Mouse (Mus musculus): ENCODE results near the gene Gm21973. TPM values are rescaled to one million over a fixed set of nuclear protein-coding genes. Genes with fewer than 3 reads are reported as not detected.

The Gm21973 gene
- total RNA-seq (2014; fragmentation: Nextera tagmentation), result not detected in 2 replicates
- total RNA-seq (2017), result not detected in 2 replicates

GRCm38 (mm10) chr15:10325080-10325479 lies at the start of gene Gm21973:
Gene Gm21973 (plus strand): TSS chr15:10325380.
- no peak for ATAC-seq (replicated peaks; ENCODE audit: low FRiP score, low TSS enrichment, poor library complexity, severe bottlenecking)

GRCm38 (mm10) chr15:10276386-10276785 lies 48.8 kb upstream of the Gm21973 start:
- no peak for ATAC-seq (replicated peaks; ENCODE audit: low FRiP score, low TSS enrichment, poor library complexity, severe bottlenecking)

GRCm38 (mm10) chr15:10277461-10277860 lies 47.7 kb upstream of the Gm21973 start:
- no peak for ATAC-seq (replicated peaks; ENCODE audit: low FRiP score, low TSS enrichment, poor library complexity, severe bottlenecking)

GRCm38 (mm10) chr15:10281546-10281945 lies 43.6 kb upstream of the Gm21973 start:
- no peak for ATAC-seq (replicated peaks; ENCODE audit: low FRiP score, low TSS enrichment, poor library complexity, severe bottlenecking)

GRCm38 (mm10) chr15:10283661-10284060 lies 41.5 kb upstream of the Gm21973 start:
- ATAC-seq (replicated peaks; ENCODE audit: low FRiP score, low TSS enrichment, poor library complexity, severe bottlenecking), result no peak

DNA sequence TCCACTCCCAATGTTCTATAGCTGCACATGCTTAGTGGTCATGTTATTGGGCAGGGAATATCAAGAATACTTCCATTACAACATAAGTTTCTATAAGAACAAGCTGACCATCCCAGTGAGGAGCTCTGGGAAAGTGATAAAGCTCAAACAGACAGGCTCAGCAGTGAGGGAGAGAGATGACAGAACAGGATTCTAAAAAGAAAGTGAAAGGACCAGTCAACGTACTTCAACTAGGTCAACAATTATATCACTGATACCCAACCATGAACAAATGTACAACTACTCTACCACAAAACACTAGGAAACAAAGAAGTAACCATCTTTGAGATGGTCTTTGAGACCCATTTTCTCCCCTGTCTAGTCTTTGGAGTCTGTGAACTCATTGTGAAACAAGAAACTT lies 28.6 kb upstream of the Gm21973 start:
- no peak for ATAC-seq (replicated peaks; ENCODE audit: low FRiP score, low TSS enrichment, poor library complexity, severe bottlenecking)

DNA sequence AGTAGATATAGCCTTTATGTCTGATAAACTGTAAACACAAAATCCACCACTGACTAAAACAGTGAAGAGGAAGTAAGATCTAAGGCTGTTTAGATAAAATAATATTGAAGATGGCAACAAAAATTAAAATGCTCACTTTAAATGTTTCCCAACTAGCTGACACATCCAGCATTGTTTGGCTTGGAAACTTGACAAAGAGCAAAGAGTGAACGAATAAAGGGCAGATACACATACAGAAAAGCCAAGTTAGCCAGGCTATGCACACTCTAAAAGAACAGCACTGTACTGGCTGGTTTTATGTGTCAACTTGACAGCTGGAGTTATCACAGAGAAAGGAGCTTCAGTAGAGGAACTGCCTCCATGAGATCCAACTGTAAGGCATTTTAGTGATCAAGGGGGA lies 27.1 kb upstream of the Gm21973 start:
- no peak for ATAC-seq (replicated peaks; ENCODE audit: low FRiP score, low TSS enrichment, poor library complexity, severe bottlenecking)

- ATAC-seq (replicated peaks; ENCODE audit: low FRiP score, low TSS enrichment, poor library complexity, severe bottlenecking), result no peak
These were observed 25.7 kb upstream of the Gm21973 start for GRCm38 (mm10) chr15:10299467-10299866.

DNA sequence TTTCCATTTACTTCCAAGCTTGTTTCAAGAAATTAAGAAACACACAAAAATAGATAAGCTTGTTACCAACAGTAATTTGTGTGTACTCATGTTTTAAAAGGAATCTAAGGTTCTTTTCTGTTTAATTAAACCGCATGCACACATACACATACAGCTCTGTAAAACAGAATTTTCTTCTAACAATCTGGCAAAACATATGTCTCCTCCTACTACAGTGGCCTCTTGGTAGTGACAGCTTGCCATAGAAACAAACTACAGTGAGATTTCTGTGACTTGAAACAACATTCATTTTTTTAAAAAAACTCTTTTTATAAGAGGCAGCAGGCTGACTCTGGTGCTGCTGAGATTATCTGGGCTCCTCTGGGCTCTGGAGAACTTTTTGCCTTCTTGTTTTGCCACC lies 18.7 kb upstream of the Gm21973 start:
- no peak for ATAC-seq (replicated peaks; ENCODE audit: low FRiP score, low TSS enrichment, poor library complexity, severe bottlenecking)

- ATAC-seq (replicated peaks; ENCODE audit: low FRiP score, low TSS enrichment, poor library complexity, severe bottlenecking), result no peak
These were observed 13.4 kb upstream of the Gm21973 start for GRCm38 (mm10) chr15:10311826-10312225.

DNA sequence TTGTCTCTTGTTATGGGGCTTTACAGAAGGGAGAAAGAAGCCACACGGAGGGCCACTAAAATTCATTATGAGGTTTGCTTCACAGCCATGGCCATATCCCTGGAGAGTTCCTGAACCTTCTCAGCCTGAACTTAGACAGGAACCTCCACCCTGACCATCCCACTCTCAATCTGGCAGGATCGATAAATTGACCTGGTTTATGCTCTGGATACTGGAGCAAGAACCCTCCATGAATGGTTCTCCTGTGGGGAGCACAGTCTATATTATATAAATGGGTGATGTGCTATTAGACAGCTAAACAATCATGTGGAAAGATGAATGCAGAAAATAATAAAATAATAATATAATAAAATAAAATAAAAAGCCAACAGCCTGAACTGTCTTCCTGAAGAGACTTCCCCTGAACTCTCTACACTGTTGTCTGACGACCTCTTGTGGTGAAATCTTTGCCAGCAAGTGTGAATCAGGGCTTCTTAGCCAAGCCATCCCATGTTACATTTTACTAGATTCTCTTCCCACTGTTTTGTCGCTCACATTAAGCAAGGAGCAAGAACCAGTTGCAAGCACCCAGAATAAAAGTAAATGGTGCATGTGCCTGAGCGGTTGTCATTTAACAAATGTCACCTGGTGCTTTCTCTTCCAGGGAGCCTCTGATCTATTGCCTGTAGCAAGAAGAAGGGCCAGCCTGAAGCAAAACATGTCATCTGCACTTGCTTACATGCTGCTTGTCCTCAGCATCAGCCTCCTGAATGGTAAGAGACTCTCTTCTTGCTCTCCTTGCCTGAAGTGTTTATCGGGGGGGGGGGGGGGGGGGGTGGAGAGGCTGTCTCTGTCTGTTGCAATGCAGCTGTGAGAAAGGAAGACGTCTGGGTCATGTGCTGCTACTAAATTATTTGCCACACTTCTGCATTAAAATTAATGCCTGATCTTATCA lies 11.4 kb upstream of the Gm21973 start:
- ATAC-seq (replicated peaks; ENCODE audit: low FRiP score, low TSS enrichment, poor library complexity, severe bottlenecking), result no peak

DNA sequence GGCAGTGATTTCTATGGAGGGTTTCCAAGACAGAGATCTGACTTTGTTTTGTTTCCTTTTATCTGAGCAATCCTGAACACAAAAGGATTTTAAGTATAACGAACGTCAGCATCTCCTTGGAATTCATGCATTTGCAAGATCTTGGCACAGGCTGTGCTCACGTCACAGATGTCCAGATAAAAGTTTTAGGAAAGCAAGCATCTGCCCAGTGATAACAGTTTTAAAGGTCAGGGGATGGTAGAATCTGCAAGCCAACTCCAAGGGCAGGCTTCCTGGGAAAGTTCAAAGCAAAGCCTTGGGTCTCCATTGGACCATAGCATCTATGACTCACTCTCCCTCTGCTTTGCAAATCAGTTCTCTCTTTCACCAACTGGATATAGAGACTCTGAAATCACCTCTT lies 5.4 kb downstream of the Gm21973 start:
- no peak for ATAC-seq (replicated peaks; ENCODE audit: low FRiP score, low TSS enrichment, poor library complexity, severe bottlenecking)

GRCm38 (mm10) chr15:10332566-10332965 lies 7.4 kb downstream of the Gm21973 start:
- ATAC-seq (replicated peaks; ENCODE audit: low FRiP score, low TSS enrichment, poor library complexity, severe bottlenecking), result no peak

- no peak for ATAC-seq (replicated peaks; ENCODE audit: low FRiP score, low TSS enrichment, poor library complexity, severe bottlenecking)
These were observed 13.4 kb downstream of the Gm21973 start for GRCm38 (mm10) chr15:10338606-10339005.

GRCm38 (mm10) chr15:10347044-10347443 lies 21.9 kb downstream of the Gm21973 start:
- ATAC-seq (replicated peaks; ENCODE audit: low FRiP score, low TSS enrichment, poor library complexity, severe bottlenecking), result no peak

- no peak for ATAC-seq (replicated peaks; ENCODE audit: low FRiP score, low TSS enrichment, poor library complexity, severe bottlenecking)
These were observed 33.1 kb downstream of the Gm21973 start, which contains the start of gene Agxt2 for GRCm38 (mm10) chr15:10358039-10358948. Gene Agxt2 (plus strand): TSS chr15:10358532.

GRCm38 (mm10) chr15:10366331-10366730 lies 41.2 kb downstream of the Gm21973 start:
- ATAC-seq (replicated peaks; ENCODE audit: low FRiP score, low TSS enrichment, poor library complexity, severe bottlenecking), result no peak

- no peak for ATAC-seq (replicated peaks; ENCODE audit: low FRiP score, low TSS enrichment, poor library complexity, severe bottlenecking)
These were observed 50.2 kb downstream of the Gm21973 start for GRCm38 (mm10) chr15:10375404-10375803.

DNA sequence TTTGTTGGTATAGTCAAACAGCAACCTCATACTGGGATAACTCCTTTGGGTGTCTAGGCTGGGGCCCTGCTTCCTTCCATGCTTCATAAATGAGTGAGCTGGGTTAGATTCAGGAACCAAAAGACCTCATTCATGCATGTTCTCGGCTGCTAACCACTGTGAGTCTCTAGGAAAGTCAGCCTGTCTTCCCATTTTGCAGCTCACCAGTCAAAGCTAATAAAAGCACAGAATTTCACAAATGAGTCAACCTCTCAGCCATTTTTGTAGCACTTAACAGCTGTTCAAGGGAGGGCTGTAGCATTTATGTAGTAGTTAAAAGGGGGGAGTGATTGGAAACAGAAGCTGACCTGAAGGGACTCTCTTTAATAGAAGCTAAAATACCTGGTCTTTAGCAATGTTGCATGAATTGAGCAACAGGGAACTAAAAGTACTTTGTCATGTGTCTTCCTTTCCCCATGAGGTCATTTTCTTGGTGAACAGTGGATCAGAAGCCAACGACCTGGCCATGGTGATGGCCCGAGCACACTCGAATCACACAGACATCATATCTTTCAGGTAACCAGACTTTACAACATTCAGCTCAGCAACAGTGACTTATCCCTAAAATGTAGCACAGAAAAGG lies 53.3 kb downstream of the Gm21973 start:
- ATAC-seq (replicated peaks; ENCODE audit: low FRiP score, low TSS enrichment, poor library complexity, severe bottlenecking), result no peak
